Mouse (Mus musculus) midbrain, postnatal 0 days (tissue): ENCODE measurements at regions not wholly inside any gene's neighbourhood (a gene's known extent, or its start where the extent isn't known, plus 50 kb on each side); places are given as distances from the start of the nearest gene placed in this dataset.

Experiments used
- ATAC-seq: fragments of 200-750 bp; cut with Nextera tagmentation; 2 replicates; pipeline ENCODE4 v1.8.0; 2017; ENCODE audit warnings: moderate number of reproducible peaks, mild to moderate bottlenecking, moderate TSS enrichment, moderate library complexity; ENCODE audit not compliant: low FRiP score
- DNase-seq: peaks from one replicate; pipeline ENCODE4 v3.0.0-alpha.2; 2015; ENCODE audit warnings: low spot score
- H3K27ac ChIP-seq: fragments of 300-500 bp; sonication (generic); 2 replicates; pipeline ENCODE4 v1.5.1; 2014; ENCODE audit warnings: low read depth, mild to moderate bottlenecking, low read length, mixed read lengths
- H3K27me3 ChIP-seq: fragments of 300-500 bp; sonication (generic); 2 replicates; pipeline ENCODE4 v1.6.1; 2014; ENCODE audit warnings: low read length, control low read depth, mixed read lengths; ENCODE audit not compliant: insufficient read depth
- H3K36me3 ChIP-seq: fragments of 300-500 bp; sonication (generic); 2 replicates; pipeline ENCODE4 v1.6.1; 2014; ENCODE audit warnings: low read length, control low read depth, mixed read lengths; ENCODE audit not compliant: insufficient read depth
- H3K4me1 ChIP-seq: fragments of 300-500 bp; sonication (generic); 2 replicates; pipeline ENCODE4 v1.6.1; 2014; ENCODE audit warnings: mild to moderate bottlenecking, control low read depth, antibody characterized with exemption, low read length, mixed read lengths; ENCODE audit not compliant: insufficient read depth
- H3K4me2 ChIP-seq: fragments of 300-500 bp; sonication (generic); 2 replicates; pipeline ENCODE4 v1.6.1; 2014; ENCODE audit warnings: low read depth, mild to moderate bottlenecking, low read length, mixed read lengths; ENCODE audit not compliant: poor library complexity, severe bottlenecking
- H3K4me3 ChIP-seq: fragments of 300-500 bp; sonication (generic); 2 replicates; pipeline ENCODE4 v1.5.1; 2014; ENCODE audit warnings: low read depth, mild to moderate bottlenecking, low read length, moderate library complexity
- H3K9ac ChIP-seq: fragments of 300-500 bp; sonication (generic); replicated peaks from 2 replicates; pipeline ENCODE4 v1.6.1; 2014; ENCODE audit warnings: mild to moderate bottlenecking, low read length, moderate library complexity, mixed read lengths; ENCODE audit not compliant: poor library complexity, severe bottlenecking
- H3K9me3 ChIP-seq: fragments of 300-500 bp; sonication (generic); 2 replicates; pipeline ENCODE4 v1.6.1; 2016; ENCODE audit warnings: low read length, control low read depth
- CTCF ChIP-seq: IDR thresholded peaks from 2 replicates; pipeline ENCODE4 v1.5.1; 2016; ENCODE audit warnings: antibody characterized with exemption, mild to moderate bottlenecking
- WGBS: fragments of 180-500 bp; shearing (Covaris S2); extraction: QIAGEN DNeasy Blood & Tissue Kit; methylation state at CpG from one replicate; pipeline ENCODE4 v1.1.7; 2014; 5-methylcytosine and 5-hydroxymethylcytosine counted together

DNA sequence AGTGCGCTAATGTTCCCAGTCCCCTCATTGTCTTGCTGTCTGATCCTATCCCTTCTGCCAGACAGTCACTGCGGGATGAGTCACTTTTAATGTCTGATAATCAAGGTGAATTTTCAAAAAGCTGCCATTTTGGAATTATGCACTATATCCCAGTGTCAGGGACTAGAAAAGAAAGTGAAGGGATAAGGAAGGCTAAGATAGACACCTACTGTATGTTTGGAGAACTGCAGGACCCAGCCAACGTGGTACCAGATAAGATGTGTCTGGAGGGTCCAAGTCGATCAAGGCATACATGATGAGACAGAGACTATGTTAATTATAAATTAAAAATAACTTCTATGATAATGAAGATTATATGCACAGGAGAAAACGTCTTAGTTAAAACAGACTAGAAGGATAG is 76.6 kb upstream of the Pmfbp1 start:
- ATAC-seq (peak; percentile 87), DNase-seq (peak; percentile 92)
- H3K4me1 ChIP-seq, result 0 out of 2 replicates have a peak, but pooled peaks cover 6% of the 10 kb centered on the region
- no peaks in the 10 kb centered on the region for H3K36me3 ChIP-seq
- no peak overlapping the region for H3K9ac ChIP-seq
- no peak overlapping the region for H3K4me3 ChIP-seq
- peak; percentile 92 for TF ChIP-seq CTCF
- peak overlapping the region; percentile 76 for H3K27ac ChIP-seq
- peak overlapping the region; percentile 29; the same call in 1 of the 2 replicates for H3K4me2 ChIP-seq
- H3K9me3 ChIP-seq, result no peaks in the 10 kb centered on the region
- no peaks in the 10 kb centered on the region for H3K27me3 ChIP-seq
- 13% methylated on average over 5 of the region's 5 CpGs for whole genome bisulfite sequencing

DNA sequence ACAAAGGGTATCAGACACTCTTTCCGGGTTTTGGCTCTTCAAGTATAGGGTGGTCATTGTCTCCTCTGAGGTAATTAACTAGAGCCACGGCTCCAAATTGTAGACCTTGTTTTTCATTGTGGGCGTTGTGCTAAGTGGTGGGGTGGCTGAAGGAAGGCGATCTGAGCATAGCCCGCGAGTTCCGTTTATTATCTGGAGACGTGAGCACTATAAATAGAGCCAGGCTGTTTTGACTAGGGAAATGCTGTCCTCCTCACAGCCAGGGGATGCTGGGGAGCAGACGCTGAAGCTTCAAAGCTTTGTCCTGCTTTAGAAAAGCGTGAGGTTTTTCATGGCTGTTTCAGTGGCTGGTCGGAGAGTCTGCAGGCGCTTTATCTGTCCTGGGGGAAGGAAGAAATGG is 75.9 kb upstream of the Pmfbp1 start:
- H3K4me2 ChIP-seq, result peak overlapping the region; percentile 32
- H3K4me3 ChIP-seq, result no peak overlapping the region
- peak; percentile 75 for TF ChIP-seq CTCF
- H3K9me3 ChIP-seq, result no peaks in the 10 kb centered on the region
- WGBS, result 20% methylated on average over 12 of the region's 12 CpGs
- no peaks in the 10 kb centered on the region for H3K36me3 ChIP-seq
- ATAC-seq (no peak), DNase-seq (peak; percentile 60)
- 0 out of 2 replicates have a peak, but pooled peaks cover 6% of the 10 kb centered on the region for H3K4me1 ChIP-seq
- 0 out of 2 replicates have a peak overlapping the region, but pooled peaks have one; percentile 9 for H3K9ac ChIP-seq
- peak overlapping the region; percentile 65 for H3K27ac ChIP-seq
- H3K27me3 ChIP-seq, result no peaks in the 10 kb centered on the region

DNA sequence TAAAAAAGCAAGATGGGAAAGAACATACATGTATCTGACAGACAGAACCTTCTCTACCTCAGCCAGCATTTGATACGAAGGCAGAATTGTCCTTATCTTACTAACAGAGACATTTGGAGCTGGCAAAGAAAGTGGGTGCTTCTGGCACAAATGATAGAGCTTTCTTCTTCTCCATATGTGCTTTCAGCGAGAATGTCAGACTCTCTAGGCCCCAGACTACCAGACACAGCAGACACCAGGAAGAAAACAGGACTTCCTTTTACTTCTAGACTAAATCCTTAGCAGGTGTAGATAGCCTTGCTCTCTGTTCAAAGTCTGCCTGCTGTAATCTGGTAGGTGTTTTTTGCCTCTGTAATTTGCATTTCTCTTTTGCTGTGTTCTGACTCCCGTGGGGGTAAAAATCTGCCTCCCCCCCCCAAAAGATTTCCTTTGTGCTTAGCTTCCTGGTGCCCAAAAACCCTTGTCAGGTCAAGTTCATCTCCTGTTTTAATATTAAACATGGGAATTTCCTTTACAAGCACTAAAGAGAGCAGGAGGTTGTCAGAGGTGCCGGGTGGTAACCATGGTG is 74.7 kb upstream of the Pmfbp1 start:
- no peak for TF ChIP-seq CTCF
- Histone ChIP-seq H3K36me3 (no peaks in the 10 kb centered on the region), H3K4me1 (0 out of 2 replicates have a peak, but pooled peaks cover 6% of the 10 kb centered on the region), H3K27ac (peak overlapping the region; percentile 65), H3K4me3 (no peak overlapping the region), H3K4me2 (no peak overlapping the region), H3K9me3 (no peaks in the 10 kb centered on the region), H3K27me3 (no peaks in the 10 kb centered on the region), H3K9ac (no peak overlapping the region)
- ATAC-seq, result no peak
- DNase-seq, result no peak
- 19% methylated on average over 4 of the region's 4 CpGs for WGBS

DNA sequence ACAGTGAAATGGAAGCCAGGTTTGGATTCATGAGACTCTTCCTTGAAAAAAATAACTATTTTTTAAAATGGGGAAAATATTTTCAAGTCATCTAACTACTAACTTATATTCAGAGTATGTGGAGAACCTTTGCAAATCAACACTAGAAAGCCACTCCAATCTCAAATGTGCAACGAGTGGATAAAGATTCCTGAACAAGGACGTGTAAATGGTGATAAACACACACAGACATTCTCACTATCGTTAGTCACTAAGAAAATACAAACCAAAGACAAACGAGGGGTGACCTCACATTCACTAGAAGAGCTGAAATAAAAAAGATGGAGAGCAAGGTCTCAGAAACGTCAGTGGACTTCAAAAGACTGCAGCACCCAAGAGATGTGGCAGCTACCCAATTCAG is 69.8 kb upstream of the Pmfbp1 start:
- Histone ChIP-seq H3K9ac (no peak overlapping the region), H3K27me3 (no peaks in the 10 kb centered on the region), H3K4me2 (no peak overlapping the region), H3K9me3 (no peaks in the 10 kb centered on the region), H3K4me3 (no peak overlapping the region), H3K27ac (no peak overlapping the region), H3K4me1 (no peaks in the 10 kb centered on the region), H3K36me3 (no peaks in the 10 kb centered on the region)
- DNase-seq (no peak), ATAC-seq (no peak)
- no peak for TF ChIP-seq CTCF
- 76% methylated on average over 5 of the region's 5 CpGs for WGBS

DNA sequence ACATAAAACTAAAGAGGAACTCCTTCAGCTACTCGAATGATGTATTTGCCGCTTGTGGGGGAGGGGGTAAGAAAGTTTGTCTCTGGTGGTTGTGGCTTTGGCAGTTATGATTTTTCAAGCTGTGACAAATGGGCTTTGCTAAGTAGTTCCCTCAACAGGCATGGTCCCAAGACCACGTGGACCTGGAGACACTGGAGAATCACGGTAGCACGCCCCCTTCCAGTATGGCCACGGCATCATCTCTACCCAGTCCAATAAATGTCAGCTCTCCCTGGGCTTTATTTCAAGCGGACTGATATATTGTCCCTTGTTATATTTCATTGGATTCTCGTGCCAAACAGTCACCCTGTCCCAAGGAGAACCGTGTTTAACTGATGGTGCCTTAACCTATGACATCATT is 65.3 kb upstream of the Pmfbp1 start:
- DNase-seq, result no peak
- H3K27me3 ChIP-seq, result no peaks in the 10 kb centered on the region
- no peaks in the 10 kb centered on the region for H3K4me1 ChIP-seq
- H3K27ac ChIP-seq, result no peak overlapping the region
- H3K4me2 ChIP-seq, result no peak overlapping the region
- no peak overlapping the region for H3K9ac ChIP-seq
- ATAC-seq, result no peak
- no peaks in the 10 kb centered on the region for H3K36me3 ChIP-seq
- TF ChIP-seq CTCF, result no peak
- H3K4me3 ChIP-seq, result no peak overlapping the region
- H3K9me3 ChIP-seq, result no peaks in the 10 kb centered on the region
- 89% methylated on average over 9 of the region's 9 CpGs for WGBS

DNA sequence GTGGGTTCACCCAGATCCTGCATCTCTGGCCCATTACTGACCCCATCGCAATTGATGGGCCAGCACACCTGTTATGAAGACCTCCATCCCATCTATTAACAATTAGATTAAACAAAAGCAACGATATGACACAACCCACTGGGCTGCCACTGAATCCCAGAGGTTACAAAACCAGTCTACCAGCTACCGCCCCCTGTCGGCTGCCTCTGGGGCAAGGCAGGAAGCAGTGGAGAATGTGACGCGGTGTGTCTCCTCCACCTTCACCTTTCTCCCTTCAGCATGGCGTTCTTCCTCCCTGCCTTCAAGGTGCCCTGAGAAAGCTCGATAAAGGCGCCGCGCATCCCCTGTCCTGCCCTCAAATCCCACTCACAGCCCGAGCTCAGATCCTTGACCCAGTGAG is 59.3 kb upstream of the Pmfbp1 start:
- no peak overlapping the region for H3K9ac ChIP-seq
- H3K4me1 ChIP-seq, result peaks cover 6% of the 10 kb centered on the region; the same call in 1 of the 2 replicates
- ATAC-seq (no peak), DNase-seq (no peak)
- WGBS, result 92% methylated on average over 12 of the region's 12 CpGs
- H3K27me3 ChIP-seq, result no peaks in the 10 kb centered on the region
- no peaks in the 10 kb centered on the region for H3K36me3 ChIP-seq
- H3K27ac ChIP-seq, result no peak overlapping the region
- no peak for TF ChIP-seq CTCF
- no peaks in the 10 kb centered on the region for H3K9me3 ChIP-seq
- no peak overlapping the region for H3K4me2 ChIP-seq
- no peak overlapping the region for H3K4me3 ChIP-seq
